Mouse (Mus musculus) forebrain, postnatal 0 days (tissue): ENCODE measurements around the gene March4. TPM values are rescaled to one million over a fixed set of nuclear protein-coding genes. Genes with fewer than 3 reads are reported as not detected.

Experiments
- ATAC-seq: fragments of 200-750 bp; cut with Nextera tagmentation; 2 replicates; pipeline ENCODE4 v1.8.0; 2017; ENCODE audit warnings: mild to moderate bottlenecking, moderate library complexity
- DNase-seq: peaks from one replicate; pipeline ENCODE4 v3.0.0-alpha.2; 2015
- H3K27ac ChIP-seq: fragments of 300-500 bp; sonication (generic); 2 replicates; pipeline ENCODE4 v1.5.1; 2014; ENCODE audit warnings: low read depth, mild to moderate bottlenecking, antibody characterized with exemption, low read length, moderate library complexity, mixed read lengths
- H3K27me3 ChIP-seq: fragments of 300-500 bp; sonication (generic); 2 replicates; pipeline ENCODE4 v1.6.1; 2014; ENCODE audit warnings: mild to moderate bottlenecking, low read length, mixed read lengths; ENCODE audit not compliant: insufficient read depth
- H3K36me3 ChIP-seq: fragments of 300-500 bp; sonication (generic); 2 replicates; pipeline ENCODE4 v1.6.1; 2014; ENCODE audit warnings: mild to moderate bottlenecking, moderate library complexity; ENCODE audit not compliant: insufficient read depth
- H3K4me1 ChIP-seq: fragments of 300-500 bp; sonication (generic); 2 replicates; pipeline ENCODE4 v1.6.1; 2014; ENCODE audit warnings: antibody characterized with exemption; ENCODE audit not compliant: insufficient read depth
- H3K4me2 ChIP-seq: fragments of 300-500 bp; sonication (generic); 2 replicates; pipeline ENCODE4 v1.6.1; 2014; ENCODE audit warnings: low read depth, mild to moderate bottlenecking, moderate library complexity
- H3K4me3 ChIP-seq: fragments of 300-500 bp; sonication (generic); 2 replicates; pipeline ENCODE4 v1.5.1; 2014; ENCODE audit warnings: low read depth, low read length, mixed read lengths
- H3K9ac ChIP-seq: fragments of 300-500 bp; sonication (generic); 2 replicates; pipeline ENCODE4 v1.6.1; 2014; ENCODE audit warnings: mild to moderate bottlenecking
- H3K9me3 ChIP-seq: fragments of 300-500 bp; sonication (generic); 2 replicates; pipeline ENCODE4 v1.6.1; 2016; ENCODE audit warnings: low read length
- CTCF ChIP-seq: sonication (generic); IDR thresholded peaks from 2 replicates; pipeline ENCODE4 v1.5.1; 2016; ENCODE audit warnings: antibody characterized with exemption, control low read depth, low read depth
- WGBS: fragments of 180-500 bp; shearing (Covaris S2); extraction: QIAGEN DNeasy Blood & Tissue Kit; methylation state at CpG from one replicate; pipeline ENCODE4 v1.1.7; 2014; 5-methylcytosine and 5-hydroxymethylcytosine counted together
- polyA plus RNA-seq: library from polyadenylated mRNA; unstranded; fragments of >200 nt; fragmentation: Nextera tagmentation; extraction: Ambion mirVana; gene quantifications from 2 replicates; pipeline ENCODE4 v1.2.1, GENCODE M21; 2015
- total RNA-seq: library from RNA; depleted of rRNA; stranded (reverse); fragments of >200 nt; gene quantifications from 2 replicates; pipeline ENCODE4 v1.2.3, GENCODE M21; 2014

The March4 gene
- total and polyA plus RNA-seq, 2 experiments from 2014 or later: 9.4 to 31.2 TPM

DNA sequence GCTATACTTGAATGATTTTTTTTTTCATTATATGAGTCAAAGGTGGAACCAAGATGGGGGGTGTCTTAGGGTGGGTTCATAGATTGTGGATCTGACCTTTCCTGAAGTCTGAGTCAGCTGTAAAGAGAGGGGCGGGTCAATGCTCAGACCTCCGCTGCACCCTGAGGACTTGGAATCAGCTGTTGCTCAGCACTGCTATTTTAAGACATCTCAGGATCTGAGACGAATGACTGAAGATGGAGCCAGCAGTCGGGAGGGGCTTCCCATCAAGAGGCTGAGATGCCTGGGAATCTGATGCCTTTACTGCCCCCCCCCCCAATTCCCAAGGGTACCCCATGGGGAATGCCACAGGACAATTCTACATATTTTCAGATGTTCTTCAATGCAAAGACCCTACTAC is 85.9 kb downstream of the March4 start:
- Histone ChIP-seq H3K4me3 (no peak overlapping the region), H3K9ac (no peak overlapping the region), H3K27ac (no peak overlapping the region), H3K4me1 (peaks cover 7% of the 10 kb centered on the region), H3K9me3 (no peaks in the 10 kb centered on the region), H3K27me3 (no peaks in the 10 kb centered on the region), H3K36me3 (peaks cover 2% of the 10 kb centered on the region; the same call in 1 of the 2 replicates), H3K4me2 (no peak overlapping the region)
- TF ChIP-seq CTCF: no peak
- DNase-seq (no peak), ATAC-seq (no peak)
- 70% methylated on average over 4 of the region's 4 CpGs for WGBS

DNA sequence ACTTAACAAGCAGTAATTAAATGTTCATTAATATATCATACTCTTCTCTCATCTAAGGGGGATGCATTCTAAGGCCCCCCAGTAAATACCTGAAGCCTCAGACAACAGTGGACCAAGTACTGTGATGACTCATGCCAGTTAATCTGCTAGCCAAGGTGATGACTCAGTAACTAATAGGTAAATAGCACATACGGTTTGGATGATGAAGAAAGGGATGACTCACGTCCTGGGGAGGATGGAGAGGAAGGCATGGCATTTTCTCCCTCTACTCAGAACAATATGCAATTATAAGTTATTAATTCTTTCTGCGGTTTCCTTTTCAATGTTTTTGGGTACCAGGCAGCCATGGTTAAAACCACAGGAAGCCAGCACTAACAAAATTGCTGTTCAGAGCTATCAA is 87.0 kb downstream of the March4 start:
- no peaks in the 10 kb centered on the region for H3K4me1 ChIP-seq

DNA sequence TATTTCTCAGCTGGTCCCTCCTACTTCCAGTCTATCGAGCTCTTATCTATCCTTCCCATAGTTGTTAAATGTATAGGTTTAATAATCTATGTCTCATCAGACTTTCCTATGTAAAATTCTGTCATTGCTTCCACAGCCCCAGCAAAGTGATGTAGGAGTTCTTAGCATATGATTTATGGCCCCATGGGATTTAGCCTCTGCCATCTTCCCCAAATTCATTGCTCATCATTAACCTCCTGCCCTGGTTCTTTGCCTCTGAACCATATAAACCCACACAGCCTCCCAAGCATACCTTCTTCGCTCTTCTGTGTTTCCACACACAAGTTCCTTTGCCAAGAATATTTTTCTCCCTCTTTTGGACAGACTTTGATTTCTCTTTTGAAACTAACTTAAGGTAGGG is 94.0 kb downstream of the March4 start:
- Histone ChIP-seq H3K4me1 (no peaks in the 10 kb centered on the region), H3K4me2 (no peak overlapping the region), H3K36me3 (peaks cover 2% of the 10 kb centered on the region; the same call in 1 of the 2 replicates), H3K9me3 (no peaks in the 10 kb centered on the region), H3K27me3 (no peaks in the 10 kb centered on the region), H3K27ac (no peak overlapping the region), H3K9ac (no peak overlapping the region), H3K4me3 (no peak overlapping the region)
- 87% methylated on average over 2 of the region's 2 CpGs for WGBS
- DNase-seq (no peak), ATAC-seq (no peak)
- no peak for TF ChIP-seq CTCF

More for the DNA sequence above, 87.0 kb downstream of the March4 start:
- Histone ChIP-seq H3K4me3 (no peak overlapping the region), H3K9ac (no peak overlapping the region), H3K4me2 (no peak overlapping the region), H3K9me3 (no peaks in the 10 kb centered on the region), H3K27ac (no peak overlapping the region), H3K36me3 (peaks cover 2% of the 10 kb centered on the region; the same call in 1 of the 2 replicates), H3K27me3 (no peaks in the 10 kb centered on the region)
- DNase-seq: no peak
- WGBS: 78% methylated on average over 3 of the region's 3 CpGs
- ATAC-seq: no peak
- TF ChIP-seq CTCF: no peak

DNA sequence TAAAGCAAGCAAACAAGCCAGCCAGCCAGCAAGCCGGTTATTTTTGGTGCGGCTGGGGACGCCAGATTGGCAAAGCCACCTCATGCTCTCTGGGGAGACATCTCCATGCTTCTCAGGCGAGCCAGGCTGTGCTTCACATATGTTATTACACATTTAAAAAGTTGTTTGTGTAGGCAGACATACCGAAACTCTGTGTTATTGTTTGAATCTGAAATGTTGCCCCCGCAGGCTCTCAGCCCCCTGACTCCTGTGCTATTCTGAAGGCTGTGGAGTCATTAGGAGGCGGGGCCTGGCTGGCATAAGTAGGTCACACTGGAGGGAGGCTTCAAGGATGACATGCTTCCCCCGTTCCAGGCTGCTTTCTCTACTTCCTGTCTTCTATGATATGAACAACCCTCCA is 97.6 kb downstream of the March4 start:
- ATAC-seq (peak; percentile 77), DNase-seq (no peak)
- WGBS: 56% methylated on average over 8 of the region's 8 CpGs

GRCm38 (mm10) chr1:72436967-72437366 is 99.8 kb downstream of the March4 start:
- H3K27me3 ChIP-seq: no peaks in the 10 kb centered on the region
- H3K36me3 ChIP-seq: no peaks in the 10 kb centered on the region; the same call in 1 of the 2 replicates
- H3K9me3 ChIP-seq: no peaks in the 10 kb centered on the region
- DNase-seq (no peak), ATAC-seq (no peak)
- no peak overlapping the region for H3K27ac ChIP-seq
- no peak overlapping the region for H3K4me3 ChIP-seq
- H3K9ac ChIP-seq: no peak overlapping the region
- WGBS: 82% methylated on average over 5 of the region's 5 CpGs
- TF ChIP-seq CTCF: no peak; the same call in 1 of the 2 replicates
- peaks cover 3% of the 10 kb centered on the region; the same call in 1 of the 2 replicates for H3K4me1 ChIP-seq
- H3K4me2 ChIP-seq: no peak overlapping the region

More for the DNA sequence above, 97.6 kb downstream of the March4 start:
- Histone ChIP-seq H3K9me3 (no peaks in the 10 kb centered on the region), H3K4me3 (no peak overlapping the region), H3K4me1 (no peaks in the 10 kb centered on the region), H3K9ac (no peak overlapping the region), H3K27me3 (no peaks in the 10 kb centered on the region), H3K4me2 (no peak overlapping the region), H3K36me3 (no peaks in the 10 kb centered on the region), H3K27ac (no peak overlapping the region)
- no peak for TF ChIP-seq CTCF

DNA sequence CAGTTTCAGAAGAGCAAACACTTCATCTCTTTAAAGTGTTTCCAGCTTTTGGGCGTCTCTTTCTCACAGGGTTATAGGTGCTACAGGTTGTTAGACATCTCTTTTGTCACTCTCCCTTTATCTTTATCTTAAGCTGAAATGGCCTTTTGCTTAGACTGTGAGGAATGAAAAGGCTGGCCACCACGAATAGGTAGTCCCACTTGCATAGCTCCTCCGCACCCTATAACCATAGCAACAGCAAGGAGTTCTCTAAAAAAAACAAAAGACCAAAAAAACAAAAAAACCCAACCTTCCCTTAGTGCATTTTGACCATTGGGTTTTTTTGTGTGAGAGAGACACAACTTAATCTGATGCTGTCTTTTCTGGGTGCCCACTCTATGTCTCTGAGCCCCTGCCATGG is 102.2 kb downstream of the March4 start:
- Histone ChIP-seq H3K4me3 (no peak overlapping the region), H3K27me3 (no peaks in the 10 kb centered on the region), H3K9ac (no peak overlapping the region), H3K4me1 (peaks cover 3% of the 10 kb centered on the region; the same call in 1 of the 2 replicates), H3K27ac (no peak overlapping the region), H3K36me3 (no peaks in the 10 kb centered on the region; the same call in 1 of the 2 replicates), H3K9me3 (no peaks in the 10 kb centered on the region), H3K4me2 (no peak overlapping the region)
- 43% methylated on average over 3 of the region's 3 CpGs for WGBS
- no peak for TF ChIP-seq CTCF
- ATAC-seq: no peak
- DNase-seq: no peak

DNA sequence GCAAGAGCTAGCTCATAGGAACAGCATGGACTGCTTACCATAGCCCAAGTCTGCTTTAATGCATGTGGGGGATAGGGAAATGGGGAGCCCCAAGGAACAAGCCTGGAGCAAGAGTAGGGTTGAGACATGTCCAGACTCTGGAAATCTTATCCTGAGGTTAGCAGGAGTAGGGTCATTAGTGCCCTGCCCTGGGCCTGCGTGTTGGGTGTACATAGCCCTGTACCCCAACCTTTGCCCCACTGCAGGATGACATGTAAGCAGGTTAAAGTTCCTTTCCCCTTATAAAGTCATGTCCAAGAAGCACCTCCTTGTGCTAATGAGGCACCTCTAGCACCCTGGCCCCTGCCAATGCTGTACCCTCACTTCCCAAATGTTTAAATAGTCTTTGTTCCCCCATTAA is 104.2 kb downstream of the March4 start:
- no peak overlapping the region for H3K27ac ChIP-seq
- H3K4me3 ChIP-seq: no peak overlapping the region
- no peak overlapping the region for H3K4me2 ChIP-seq
- WGBS: 86% methylated on average over 1 of the region's 1 CpGs
- TF ChIP-seq CTCF: no peak
- ATAC-seq: no peak
- H3K4me1 ChIP-seq: peaks cover 3% of the 10 kb centered on the region; the same call in 1 of the 2 replicates
- no peak for DNase-seq
- H3K9ac ChIP-seq: no peak overlapping the region
- no peaks in the 10 kb centered on the region for H3K27me3 ChIP-seq
- peaks cover 6% of the 10 kb centered on the region for H3K36me3 ChIP-seq
- H3K9me3 ChIP-seq: no peaks in the 10 kb centered on the region
